Mouse (Mus musculus): Measurements from ENCODE around the gene Dedd. TPM values are rescaled to one million over a fixed set of nuclear protein-coding genes. Genes with fewer than 3 reads are reported as not detected.

Dedd gene
- total RNA-seq, 2 experiments from 2014 or later: 21.3 to 24.2 TPM

Other genes starting within 250 kb of the Dedd start
- gene Cfap126, start 215.2 kb upstream of the Dedd start, total RNA-seq (2021): 1 to 10 TPM in 1 of 2 experiments, under 1 TPM in 1; 0.69 to 1.2 TPM
- 1,000 to 10,000 TPM; 1,165 to 1,188 TPM for gene Sdhc, start 178.5 kb upstream of the Dedd start, total RNA-seq (2021)
- under 1 TPM in 1 of 2 experiments, not detected in 1; 0.44 TPM for gene Mpz, start 178.4 kb upstream of the Dedd start, total RNA-seq (2021)
- 100 to 1,000 TPM; 222 to 295 TPM for gene Pcp4l1, start 132.9 kb upstream of the Dedd start, total RNA-seq (2021)
- under 1 TPM in 1 of 2 experiments, not detected in 1; 0.08 TPM for gene Nr1i3, start 115.2 kb upstream of the Dedd start, total RNA-seq (2021)
- 10 to 100 TPM; 81.8 to 82.7 TPM for gene Tomm40l, start 106.6 kb upstream of the Dedd start, total RNA-seq (2021)
- gene Apoa2, start 104.1 kb upstream of the Dedd start, total RNA-seq (2021): 1 to 10 TPM in 1 of 2 experiments, under 1 TPM in 1; 0.75 to 2.0 TPM
- 10 to 100 TPM; 13.3 to 16.3 TPM for gene Fcer1g, start 94.8 kb upstream of the Dedd start, total RNA-seq (2021)
- under 1 TPM; 0.50 to 0.92 TPM for gene Adamts4, start 78.7 kb upstream of the Dedd start, total RNA-seq (2021)
- 1,000 to 10,000 TPM; 1,421 to 1,530 TPM for gene Ndufs2, start 77.8 kb upstream of the Dedd start, total RNA-seq (2021)
- 10 to 100 TPM; 14.5 to 19.7 TPM for gene B4galt3, start 58.8 kb upstream of the Dedd start, total RNA-seq (2021)
- gene Ppox, start 48.0 kb upstream of the Dedd start, total RNA-seq (2021): 10 to 100 TPM; 13.2 to 14.2 TPM
- gene Usp21, start 41.2 kb upstream of the Dedd start, total RNA-seq (2021): 10 to 100 TPM; 22.1 to 22.3 TPM
- gene Ufc1, start 34.1 kb upstream of the Dedd start, total RNA-seq (2021): 10 to 100 TPM; 84.9 to 88.8 TPM
- gene Nit1, start 16.5 kb downstream of the Dedd start, total RNA-seq (2021): 10 to 100 TPM; 27.7 to 28.4 TPM
- 10 to 100 TPM; 79.4 to 95.6 TPM for gene Pfdn2, start 16.5 kb downstream of the Dedd start, total RNA-seq (2021)
- gene Klhdc9, start 31.7 kb downstream of the Dedd start, total RNA-seq (2021): not detected
- gene Nectin4, start 41.0 kb downstream of the Dedd start, total RNA-seq (2021): under 1 TPM; 0.08 to 0.30 TPM
- gene Arhgap30, start 59.8 kb downstream of the Dedd start, total RNA-seq (2021): 1 to 10 TPM; 2.7 to 2.9 TPM
- 10 to 100 TPM; 41.0 to 52.1 TPM for gene Usf1, start 82.2 kb downstream of the Dedd start, total RNA-seq (2021)
- gene Tstd1, start 89.7 kb downstream of the Dedd start, total RNA-seq (2021): 1 to 10 TPM; 1.2 to 1.6 TPM
- gene F11r, start 108.4 kb downstream of the Dedd start, total RNA-seq (2021): 10 to 100 TPM; 38.7 to 43.2 TPM
- 1 to 10 TPM; 2.1 to 3.3 TPM for gene Alyref2, start 174.3 kb downstream of the Dedd start, total RNA-seq (2021)
- not detected for gene Itln1, start 206.1 kb downstream of the Dedd start, total RNA-seq (2021)
- gene Cd244a, start 230.0 kb downstream of the Dedd start, total RNA-seq (2021): under 1 TPM; 0.38 to 0.50 TPM